Mouse (Mus musculus): ENCODE results near the gene Zbtb14.
A peak's percentile ranks its signal among the peaks of the same experiment; 100 is the strongest.

Zbtb14 gene

GRCm38 (mm10) chr17:69382511-69383100 lies at the start of gene Zbtb14:
TSS of gene Zbtb14 (plus strand) at chr17:69383050.
- peak; percentile 90 to 91 for DNase-seq

DNA sequence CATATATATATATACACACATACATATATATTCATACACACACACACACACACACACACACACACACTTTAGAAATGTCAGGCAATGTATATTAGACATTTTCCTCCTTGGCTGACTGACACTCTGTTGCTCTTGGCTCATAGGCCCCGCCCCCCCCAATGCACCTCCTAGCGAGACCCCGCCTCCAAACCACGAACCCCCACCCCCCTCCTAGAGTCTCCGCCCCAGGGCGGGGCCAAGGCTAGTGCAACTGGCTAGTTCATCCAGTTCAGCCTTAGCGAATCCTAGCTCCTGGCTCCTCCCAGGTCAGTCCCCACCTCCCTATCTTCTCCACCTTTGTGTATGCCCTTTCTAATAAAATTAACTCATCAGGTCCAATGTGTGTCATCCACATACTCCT lies 36.8 kb upstream of the Zbtb14 start:
- DNase-seq: no peak

DNA sequence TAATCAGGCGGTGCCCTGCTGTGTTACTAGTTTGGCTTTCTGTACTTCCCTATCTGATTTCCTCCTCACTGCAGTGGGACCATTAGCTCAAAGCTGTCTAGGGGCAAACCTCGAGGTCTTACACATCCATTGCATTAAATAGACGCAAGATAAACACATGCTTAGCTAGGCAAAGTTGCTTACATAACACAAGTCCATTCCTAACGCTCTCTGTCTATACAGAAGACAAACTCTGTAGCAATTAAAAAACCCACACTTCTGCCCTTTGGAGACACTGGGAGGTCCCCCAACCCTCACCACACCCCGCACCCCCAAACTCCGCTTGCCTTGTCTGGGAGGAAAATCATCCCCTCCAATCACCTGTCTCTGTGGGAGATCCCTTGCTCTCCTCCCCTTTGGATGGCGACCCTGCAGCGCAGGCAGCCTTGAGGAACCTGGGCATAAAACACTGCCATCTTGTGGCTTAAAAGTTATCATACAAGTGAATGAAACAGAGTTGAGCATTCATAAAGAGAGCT lies 33.8 kb upstream of the Zbtb14 start:
- peak; percentile 41 to 50 for DNase-seq

DNA sequence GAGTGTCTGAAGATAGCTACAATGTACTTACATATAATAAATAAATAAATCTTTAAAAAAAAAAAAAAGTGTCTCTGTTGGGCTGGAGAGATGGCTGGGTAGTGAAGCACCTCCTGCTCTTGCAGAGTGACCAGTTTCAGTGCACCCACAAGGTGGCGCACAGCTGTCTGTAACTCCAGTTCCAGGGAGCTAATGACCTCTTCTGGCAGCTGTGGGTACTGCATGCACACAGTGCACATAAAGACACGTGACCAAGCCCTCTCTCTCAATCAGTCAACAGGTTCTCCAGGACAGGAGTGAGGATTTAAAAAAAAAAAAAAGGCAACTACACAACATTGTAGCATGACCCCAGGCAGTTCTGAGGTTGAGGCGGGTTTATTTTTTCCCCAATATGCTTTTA lies 17.8 kb upstream of the Zbtb14 start:
- no peak for DNase-seq

DNA sequence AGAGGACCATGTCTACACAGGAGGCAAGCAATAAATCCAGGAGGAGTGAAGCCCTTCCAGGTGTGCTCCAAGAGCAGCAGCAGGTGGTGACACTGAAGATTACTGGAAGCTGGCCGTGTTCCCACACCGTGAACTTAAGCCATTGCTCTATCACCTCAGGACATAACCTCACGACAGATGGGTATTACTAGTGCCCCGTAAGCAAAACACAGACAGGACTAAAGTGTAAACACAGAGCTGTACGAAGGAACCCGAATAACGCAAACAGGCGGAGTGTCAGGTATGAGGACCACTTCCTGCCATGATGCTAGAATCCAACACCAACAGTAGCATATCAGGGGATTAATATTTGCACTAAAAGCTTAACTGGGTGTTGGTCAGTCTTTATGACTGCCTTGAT lies 2.0 kb upstream of the Zbtb14 start:
- DNase-seq: no peak

DNA sequence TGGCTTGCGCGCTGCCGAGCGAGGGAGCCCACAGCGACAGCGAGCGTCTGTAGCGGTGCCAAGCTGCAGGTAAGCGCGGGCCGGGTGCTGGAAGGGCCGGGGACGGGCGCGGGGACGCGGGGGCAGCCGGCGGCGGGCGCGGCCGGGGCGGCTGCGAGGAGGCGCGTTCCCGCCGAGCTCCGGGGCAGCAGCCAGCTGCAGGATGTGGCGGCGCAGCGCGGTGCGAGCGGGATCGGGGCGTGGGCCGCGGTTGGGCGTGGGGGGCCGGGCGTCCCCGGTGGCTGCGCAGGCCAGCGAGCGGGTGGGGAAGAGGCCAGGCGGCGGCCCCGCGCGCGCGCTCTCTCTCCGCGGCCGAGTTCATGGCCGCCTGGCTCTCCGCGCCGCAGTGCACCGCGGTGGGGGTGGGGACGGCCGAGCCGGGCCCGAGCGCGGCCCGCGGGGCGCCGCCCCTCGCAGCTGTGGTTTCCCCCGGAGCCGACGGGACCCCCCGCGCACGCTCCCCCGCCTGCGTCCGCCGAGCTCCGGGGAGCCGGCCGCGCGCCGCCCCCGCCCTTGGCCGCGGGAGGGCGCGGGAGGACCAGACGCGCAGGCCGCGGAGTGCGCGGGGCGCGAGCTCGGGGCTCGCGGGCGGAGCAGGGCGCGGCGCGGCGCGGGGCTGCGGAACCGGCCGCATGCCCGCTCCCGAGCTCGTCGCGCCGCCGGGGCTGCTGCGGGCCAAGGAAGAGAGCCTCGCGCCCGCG lies 521 bp downstream of the Zbtb14 start:
- peak; percentile 68 to 85 for DNase-seq

- DNase-seq: peak; percentile 73 to 79
These were observed 1.3 kb downstream of the Zbtb14 start for GRCm38 (mm10) chr17:69383941-69384665.

DNA sequence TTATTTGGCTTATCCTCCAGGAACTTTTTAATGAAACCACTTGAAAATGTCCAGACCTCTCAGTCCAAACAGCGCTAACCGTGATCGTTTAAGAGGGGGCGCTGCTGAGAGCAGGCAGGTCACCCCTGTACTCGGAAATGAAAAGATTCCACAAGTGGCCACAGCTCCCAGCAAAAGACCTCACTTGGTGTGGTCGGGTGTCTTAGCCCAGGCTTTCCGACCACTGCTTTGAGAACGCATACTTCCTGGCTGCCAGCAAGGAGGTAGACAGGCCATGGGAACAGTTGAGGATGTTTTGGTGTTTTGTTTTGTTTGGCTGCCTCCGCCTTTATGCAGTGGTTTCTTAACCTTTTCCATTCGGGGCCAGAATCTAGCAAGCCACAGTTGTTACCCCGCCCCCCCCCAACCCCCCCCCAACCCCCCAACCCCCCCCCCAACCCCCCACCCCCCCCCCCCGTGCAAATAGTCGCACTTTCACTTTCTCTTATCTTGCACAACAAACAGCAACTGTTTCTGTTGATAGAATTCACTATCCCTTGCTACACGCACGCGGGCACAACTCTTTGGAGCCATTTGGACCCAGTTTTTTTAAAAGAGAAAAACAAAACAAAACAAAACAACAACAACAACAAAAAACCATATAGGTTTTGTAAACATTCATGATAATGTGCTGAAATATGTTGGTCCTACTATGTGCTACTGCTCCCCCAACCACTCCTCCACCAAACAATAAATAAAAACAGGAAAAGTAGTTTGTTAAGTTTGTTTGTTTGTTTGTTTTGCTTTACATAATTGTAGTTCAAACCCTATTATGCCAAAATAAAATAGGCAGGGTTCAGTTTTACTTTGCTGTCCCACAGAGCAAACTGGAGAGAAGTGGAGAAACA lies 13.5 kb downstream of the Zbtb14 start:
- DNase-seq: no peak

DNA sequence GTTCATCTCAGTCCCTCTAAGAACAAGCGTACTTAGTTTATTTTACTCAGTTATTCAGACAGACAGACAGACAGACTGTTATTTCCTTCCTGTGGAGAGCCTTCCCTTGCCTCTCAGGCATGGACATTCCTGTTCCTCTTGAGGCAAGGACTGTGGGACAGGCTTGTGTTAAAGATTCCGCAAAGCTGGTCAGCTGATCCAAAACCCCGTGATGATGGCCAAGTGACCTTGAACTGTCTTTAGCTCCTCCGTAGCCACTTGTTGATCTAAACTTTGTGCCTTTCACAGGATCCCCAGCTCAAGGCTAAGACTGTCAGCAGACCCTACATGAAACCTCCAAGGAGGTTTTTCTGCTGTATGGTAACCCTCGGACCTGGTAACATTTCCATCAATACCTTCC lies 14.3 kb downstream of the Zbtb14 start:
- no peak for DNase-seq

GRCm38 (mm10) chr17:69398092-69398491 lies 15.2 kb downstream of the Zbtb14 start:
- no peak for DNase-seq

DNA sequence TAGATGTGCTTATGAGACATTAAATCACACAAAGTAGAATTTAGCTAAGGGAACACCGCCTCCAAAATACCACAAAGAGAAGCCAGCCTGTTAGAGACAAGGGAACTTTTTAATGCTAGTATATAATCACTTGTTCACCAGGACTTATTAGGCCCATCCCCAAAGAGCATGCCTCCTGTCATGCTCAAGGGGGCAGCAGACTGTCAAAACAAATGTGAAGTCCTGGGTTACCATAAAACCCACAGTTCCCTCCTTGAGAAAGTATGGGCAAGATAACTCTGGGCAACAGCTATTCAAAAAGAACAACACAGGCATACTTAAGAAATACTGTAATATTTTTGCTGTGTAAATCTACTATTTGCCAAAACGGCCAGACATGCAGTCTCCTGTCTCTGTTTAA lies 18.3 kb downstream of the Zbtb14 start:
- no peak for DNase-seq

GRCm38 (mm10) chr17:69416163-69416562 lies 33.3 kb downstream of the Zbtb14 start:
- DNase-seq: no peak

GRCm38 (mm10) chr17:69416920-69417661 lies 34.2 kb downstream of the Zbtb14 start:
- peak; percentile 94 to 99 for DNase-seq

GRCm38 (mm10) chr17:69417724-69418373 lies 35.0 kb downstream of the Zbtb14 start:
- no peak for DNase-seq

GRCm38 (mm10) chr17:69421592-69421991 lies 38.7 kb downstream of the Zbtb14 start:
- DNase-seq: no peak

DNA sequence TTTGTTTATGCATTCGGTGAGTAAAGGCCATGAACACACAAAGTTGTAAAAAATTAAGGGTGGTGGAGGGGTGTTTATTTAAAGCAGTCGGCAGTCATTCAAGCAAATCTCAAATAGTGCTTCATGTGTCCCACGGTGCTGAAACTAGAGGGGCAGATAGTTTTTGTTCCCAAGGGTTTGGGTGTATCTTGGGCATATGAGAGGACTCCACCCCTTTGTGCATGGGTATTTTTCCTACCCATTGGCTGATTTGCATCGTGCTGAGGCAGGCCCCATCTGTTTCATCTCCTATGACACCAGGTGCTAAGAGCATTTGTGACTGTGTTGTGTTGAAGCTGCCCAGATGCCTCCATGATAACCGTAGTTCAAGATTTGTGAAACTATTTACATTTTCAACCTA lies 55.0 kb downstream of the Zbtb14 start:
- DNase-seq: no peak

- DNase-seq: no peak
These were observed 55.6 kb downstream of the Zbtb14 start for GRCm38 (mm10) chr17:69438486-69438885.

- DNase-seq: peak; percentile 79 to 83
These were observed 56.2 kb downstream of the Zbtb14 start, which contains the start of gene Akain1 for GRCm38 (mm10) chr17:69438990-69439491. TSS of gene Akain1 (plus strand) at chr17:69439326.

GRCm38 (mm10) chr17:69439571-69440480 lies 57.0 kb downstream of the Zbtb14 start:
- peak; percentile 75 to 82 for DNase-seq
